Mouse (Mus musculus): ENCODE measurements around the gene Bbs1. TPM values are rescaled to one million over a fixed set of nuclear protein-coding genes. Genes with fewer than 3 reads are reported as not detected.
"Not testable (repeated sequence)": the region's sequence is repeated elsewhere in the genome, so short reads cannot be mapped to it uniquely, and the experiment has no call there.

Gene Bbs1
- total RNA-seq (2021): 10 to 100 TPM; 27.4 to 35.8 TPM

GRCm38 (mm10) chr19:4905979-4906794, at the start of gene Bbs1:
Gene Bbs1 (minus strand): TSS chr19:4906628.
- intact Hi-C loops (cut with DNase I): loop anchor here (5.0 kb wide), 1 partner anchor 149 kb away; the partner anchor contains the start of gene Rbm4b

GRCm38 (mm10) chr19:4948641-4949040, 42.2 kb upstream of the Bbs1 start:
- intact Hi-C loops (cut with DNase I); DNase-seq: not testable (repeated sequence)

More at GRCm38 (mm10) chr19:4905979-4906794, at the start of gene Bbs1:
- DNase-seq: peak; percentile 77

GRCm38 (mm10) chr19:4945540-4945939, 39.1 kb upstream of the Bbs1 start:
- no peak for DNase-seq
- intact Hi-C loops (cut with DNase I): no loop called here

DNA sequence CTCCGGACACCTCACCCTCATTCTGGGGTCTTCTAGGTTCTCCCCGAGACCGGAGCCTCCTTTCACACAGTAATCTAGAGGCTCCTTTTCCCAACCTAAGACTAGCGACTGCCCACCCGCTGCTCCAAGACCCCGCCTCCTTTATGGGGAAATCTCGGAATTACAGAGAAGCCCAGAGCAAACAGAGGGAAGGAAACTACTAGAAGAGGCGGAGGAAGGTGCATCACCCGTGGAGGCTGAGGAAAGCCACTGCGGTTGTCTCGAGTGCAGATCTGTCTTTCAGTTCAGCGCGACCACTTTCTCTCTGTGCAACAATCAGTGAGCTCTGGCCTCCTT, 36.8 kb upstream of the Bbs1 start:
- intact Hi-C loops (cut with DNase I): no loop called here

DNA sequence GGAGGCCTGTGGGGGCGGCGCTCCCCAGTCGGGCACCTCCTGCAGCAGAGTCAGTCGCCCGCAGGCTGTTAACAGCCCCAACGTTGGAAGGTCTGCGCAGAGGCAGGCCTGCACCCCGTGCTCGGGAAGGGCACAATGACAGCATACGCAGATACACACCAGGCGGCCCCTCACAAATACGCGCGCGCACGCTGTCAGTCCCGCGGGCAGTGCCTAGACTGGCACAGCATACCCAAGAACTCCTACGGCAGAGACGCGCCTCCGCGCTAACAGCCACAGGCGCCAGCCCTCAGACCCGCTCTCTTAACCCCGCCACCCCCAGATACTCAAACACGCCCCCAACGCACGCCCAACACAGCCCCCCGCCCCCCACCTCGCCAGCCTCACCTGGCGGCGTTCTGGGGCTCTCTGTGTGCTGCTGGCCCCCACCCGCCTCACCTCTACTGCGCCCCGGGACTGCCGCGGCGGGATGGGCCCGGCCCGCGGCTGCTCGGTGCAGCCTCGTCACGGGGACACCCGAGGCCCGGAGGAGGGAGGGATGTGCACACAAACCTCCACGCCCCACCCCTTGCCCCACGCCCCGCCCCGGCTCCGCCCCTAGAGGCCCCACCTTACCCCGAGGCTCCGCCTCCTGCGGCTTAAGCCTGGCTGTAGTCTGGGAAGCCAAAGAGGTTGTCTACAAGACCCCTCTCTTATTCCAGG, 36.3 kb upstream of the Bbs1 start, which contains the start of gene Peli3:
Peli3 (minus strand) TSS at position 577 of the 702 bp plus-strand sequence.
- DNase-seq: peak; percentile 90
- intact Hi-C loops (cut with DNase I): no loop called here

More for the DNA sequence above, 36.8 kb upstream of the Bbs1 start:
- peak; percentile 13 for DNase-seq

DNA sequence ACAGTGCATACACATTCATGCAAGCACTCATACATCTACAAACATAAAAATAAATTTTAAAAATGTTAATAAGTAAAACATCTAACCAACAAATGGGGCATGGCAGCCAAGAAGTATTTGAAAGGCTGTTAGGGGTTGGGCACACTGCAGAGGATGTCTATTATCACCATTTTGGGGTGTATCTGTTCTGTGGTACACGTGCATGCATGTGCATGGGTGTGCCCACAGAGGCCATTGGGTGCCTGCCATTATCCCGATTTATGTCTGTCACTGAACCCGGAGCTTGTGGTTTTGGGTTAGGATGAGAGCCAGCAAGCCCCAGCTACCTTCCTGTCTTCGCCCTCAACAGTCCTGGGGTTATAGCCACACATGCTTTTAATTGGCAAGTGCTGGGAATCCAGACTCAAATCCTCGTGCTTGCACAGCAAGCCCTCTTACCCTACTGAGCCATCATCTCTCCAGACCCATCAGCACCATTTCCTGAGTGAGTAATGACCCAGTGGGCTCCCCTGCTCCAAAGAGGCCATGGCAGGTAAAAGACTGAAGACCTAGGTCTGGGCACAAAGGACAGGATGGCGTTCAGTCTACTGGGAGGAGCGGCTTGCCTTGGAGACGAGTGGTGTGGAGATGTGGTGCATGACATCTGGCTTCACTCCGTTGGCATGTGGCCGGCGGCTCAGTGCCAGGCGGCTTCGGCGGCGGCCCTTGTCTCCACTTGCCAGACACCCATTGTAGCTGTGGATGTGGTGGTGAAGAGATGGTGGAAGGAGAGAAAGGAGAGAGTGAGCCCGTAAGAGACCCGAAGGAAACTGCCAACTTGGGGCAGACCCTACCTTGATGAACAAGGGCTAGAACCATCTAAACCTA, 31.2 kb upstream of the Bbs1 start:
- peak; percentile 88 for DNase-seq
- intact Hi-C loops (cut with DNase I): no loop called here

DNA sequence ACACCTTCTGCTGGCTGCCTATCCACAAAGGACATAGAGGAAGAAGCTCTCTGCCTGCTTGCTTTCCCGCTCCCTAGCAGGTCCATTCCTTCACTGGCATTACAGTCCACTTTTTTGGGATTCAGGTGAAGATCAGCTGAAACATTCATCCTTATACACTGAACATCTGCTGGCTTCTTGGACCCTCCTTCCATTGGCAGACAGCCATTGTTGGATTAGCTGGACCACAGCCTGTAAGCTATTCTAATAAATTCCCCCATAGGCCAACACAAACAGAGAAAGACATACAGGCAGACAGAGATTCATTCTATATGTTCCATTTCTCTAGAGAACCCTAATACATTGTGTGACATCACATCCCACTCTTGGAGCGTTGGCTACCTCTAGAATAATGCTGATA, 30.5 kb upstream of the Bbs1 start:
- DNase-seq: no peak
- intact Hi-C loops (cut with DNase I): no loop called here

DNA sequence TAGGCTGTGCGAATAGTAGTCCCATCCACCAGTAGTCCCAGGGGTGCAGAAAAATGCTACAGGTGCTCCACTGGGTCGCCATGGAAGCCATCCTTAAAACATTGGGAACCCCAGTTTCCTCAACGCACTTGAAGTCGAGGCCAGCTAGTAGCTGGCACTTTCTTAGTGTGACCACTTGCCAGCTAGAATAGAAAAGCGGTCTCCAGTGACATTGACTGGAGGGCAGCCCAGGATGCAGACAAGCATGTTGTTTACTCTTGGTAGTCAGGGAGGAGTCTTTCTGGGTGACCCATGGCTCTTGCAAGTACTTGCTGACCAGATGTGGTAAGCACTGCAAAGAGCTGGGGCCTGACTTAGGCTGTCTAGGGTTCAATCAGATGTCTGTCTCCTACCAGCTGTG, 22.4 kb upstream of the Bbs1 start:
- peak; percentile 34 for DNase-seq

DNA sequence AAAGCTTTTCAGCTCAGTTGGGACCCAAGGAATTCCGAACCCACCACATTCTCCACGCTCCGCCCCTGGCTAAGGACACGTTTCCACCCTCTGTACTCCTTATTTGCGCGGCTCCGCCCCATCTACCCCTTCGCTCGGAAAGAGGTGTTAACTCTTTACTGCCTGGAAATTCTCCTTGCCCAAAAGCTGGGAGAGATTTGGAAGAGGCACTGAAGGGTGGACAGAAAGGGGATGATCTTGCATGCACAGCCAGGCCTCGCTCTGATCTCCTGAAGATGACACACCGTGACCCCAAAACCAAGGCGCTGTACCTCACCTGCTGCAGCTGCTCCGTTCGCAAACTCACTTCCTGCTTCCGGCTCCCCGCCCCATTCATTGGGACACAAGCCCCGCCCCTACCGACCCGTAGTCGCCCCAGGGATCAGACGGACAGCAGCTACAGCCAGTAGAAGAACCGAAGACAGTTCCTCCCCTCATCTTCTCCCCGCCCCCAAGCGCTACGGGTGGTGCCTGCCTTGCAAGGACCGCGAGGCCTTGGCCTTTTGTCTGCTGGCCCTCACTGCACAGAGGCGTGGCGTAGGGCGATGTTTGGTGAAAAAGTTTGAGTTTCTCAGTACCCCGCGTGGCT, 21.6 kb upstream of the Bbs1 start, which contains the start of gene Dpp3:
Dpp3 (minus strand) TSS at position 384 of the 628 bp plus-strand sequence.
- intact Hi-C loops (cut with DNase I): no loop called here
- DNase-seq: peak; percentile 100

More for the DNA sequence above, 22.4 kb upstream of the Bbs1 start:
- intact Hi-C loops (cut with DNase I): no loop called here

DNA sequence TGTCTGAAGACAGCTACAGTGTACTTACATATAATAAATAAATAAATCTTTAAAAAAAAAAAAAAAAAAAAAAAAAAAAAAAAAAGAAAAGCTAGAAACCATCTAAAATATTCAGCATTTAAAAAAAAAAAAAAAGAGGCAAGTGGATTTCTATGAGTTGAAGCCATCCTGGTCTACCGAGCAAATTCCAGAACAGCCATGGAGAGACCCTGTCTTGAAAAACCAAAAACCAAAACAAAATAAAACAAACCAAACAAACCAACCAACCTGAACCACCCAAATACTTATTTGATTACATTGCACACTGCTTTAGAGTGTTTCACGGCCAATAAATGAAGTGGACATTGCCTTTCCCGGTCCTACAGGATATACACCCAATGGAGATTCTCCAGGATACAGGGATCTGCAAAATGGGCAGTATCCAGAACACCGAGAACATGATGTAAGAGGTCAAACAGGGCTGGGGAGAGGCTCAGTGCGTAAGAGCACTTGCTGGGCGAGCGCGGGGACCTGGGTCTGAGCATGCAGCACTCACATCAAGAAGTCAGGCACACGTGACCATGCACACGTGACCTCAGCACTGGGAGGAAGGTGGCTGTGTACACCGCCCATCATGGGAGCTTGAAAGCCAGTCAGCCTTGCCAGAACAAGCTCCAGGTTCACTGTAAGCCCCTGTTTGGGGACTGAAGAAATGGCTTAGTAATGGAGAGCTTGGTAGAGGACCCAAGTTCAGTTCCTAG, 18.9 kb upstream of the Bbs1 start:
- intact Hi-C loops (cut with DNase I): no loop called here
- DNase-seq: no peak

DNA sequence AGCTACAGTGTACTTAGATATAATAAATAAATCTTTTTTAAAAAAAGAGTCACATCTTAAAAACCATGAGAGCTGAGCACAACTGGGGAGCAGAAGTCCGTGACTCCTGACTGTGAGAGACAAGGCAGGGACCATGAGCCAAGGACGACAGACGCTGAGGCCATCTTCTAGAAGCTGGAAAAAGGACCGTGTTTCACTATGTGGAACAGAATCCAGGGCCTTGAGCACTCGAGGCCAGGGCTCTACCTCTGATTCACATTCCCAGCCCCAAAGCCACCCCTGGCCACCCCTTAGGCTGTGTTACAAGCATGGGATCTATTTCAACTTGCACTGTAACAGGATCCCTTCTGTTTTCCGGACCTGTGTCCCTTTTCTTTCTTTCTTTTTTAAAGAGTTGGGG, 13.2 kb upstream of the Bbs1 start:
- no peak for DNase-seq
- intact Hi-C loops (cut with DNase I): no loop called here

- intact Hi-C loops (cut with DNase I): no loop called here
Measured at GRCm38 (mm10) chr19:4916827-4917226, 10.4 kb upstream of the Bbs1 start.

GRCm38 (mm10) chr19:4915924-4916603, 9.6 kb upstream of the Bbs1 start:
- intact Hi-C loops (cut with DNase I): no loop called here
- no peak for DNase-seq

More at GRCm38 (mm10) chr19:4916827-4917226, 10.4 kb upstream of the Bbs1 start:
- DNase-seq: no peak

DNA sequence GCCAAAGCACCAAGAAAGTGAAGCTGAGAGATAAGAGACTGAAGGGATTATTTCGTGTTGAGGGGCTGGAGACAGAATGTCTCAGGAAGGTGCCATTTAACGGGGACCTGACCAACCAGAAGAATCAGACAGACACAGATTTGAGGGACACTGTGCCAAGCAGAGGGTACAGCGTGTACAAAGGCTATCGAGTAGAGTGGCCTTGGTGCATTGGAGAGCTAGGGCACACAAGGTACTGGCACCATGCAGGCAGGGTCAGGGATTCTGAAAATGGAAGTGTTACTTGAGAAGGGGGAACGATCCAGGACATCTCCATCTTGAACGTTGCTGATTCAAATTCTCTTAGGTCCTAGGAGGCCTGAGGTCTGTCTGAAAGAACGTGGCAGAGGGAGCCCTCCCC, 2.9 kb upstream of the Bbs1 start:
- DNase-seq: no peak
- intact Hi-C loops (cut with DNase I): loop anchor here (5.0 kb wide), 1 partner anchor 152 kb away; the partner anchor contains the start of gene Rbm4b

- DNase-seq: peak; percentile 53
- intact Hi-C loops (cut with DNase I): loop anchor here (5.0 kb wide), 1 partner anchor 151 kb away; the partner anchor contains the start of gene Rbm4b
Measured at GRCm38 (mm10) chr19:4908107-4908506, 1.7 kb upstream of the Bbs1 start.

DNA sequence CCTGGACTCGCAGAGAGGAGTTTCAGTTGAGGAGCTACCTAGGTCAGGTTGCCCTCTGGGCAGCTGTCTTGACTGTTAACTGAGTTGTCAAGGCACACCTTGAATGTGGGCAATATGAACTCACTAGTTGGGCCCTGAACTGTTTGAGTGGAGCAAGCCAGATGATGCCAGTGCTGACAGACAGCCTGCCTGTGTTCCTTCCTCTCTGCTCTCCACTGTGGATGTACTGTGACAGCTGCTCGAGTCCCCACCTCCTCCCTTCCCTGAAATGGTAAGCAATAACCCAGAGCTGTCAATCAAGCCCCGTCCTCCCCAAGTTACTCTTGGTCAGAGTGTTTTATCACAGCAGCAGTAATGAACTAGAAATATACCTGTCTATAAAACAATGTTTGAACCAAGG, 6.5 kb downstream of the Bbs1 start:
- DNase-seq: no peak
- intact Hi-C loops (cut with DNase I): no loop called here

DNA sequence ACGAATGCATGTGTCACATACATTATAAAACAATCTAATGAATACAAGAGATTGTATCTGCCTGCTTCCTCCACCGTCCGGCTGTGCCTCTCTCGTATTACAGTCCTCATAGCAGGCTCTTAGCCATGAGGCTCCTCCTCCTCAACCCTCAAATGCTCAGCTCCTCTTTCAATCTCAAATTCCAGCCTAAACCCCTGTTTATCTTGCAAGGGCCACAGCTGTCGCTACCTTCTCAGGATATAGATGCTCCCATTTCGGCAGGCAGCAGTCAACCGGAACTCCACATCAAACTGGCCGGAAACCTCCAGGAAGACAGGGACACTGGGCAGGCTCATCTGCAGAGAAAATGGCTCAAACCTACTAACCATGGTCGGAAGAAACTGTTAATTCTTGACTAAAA, 7.5 kb downstream of the Bbs1 start:
- intact Hi-C loops (cut with DNase I): no loop called here
- DNase-seq: no peak

DNA sequence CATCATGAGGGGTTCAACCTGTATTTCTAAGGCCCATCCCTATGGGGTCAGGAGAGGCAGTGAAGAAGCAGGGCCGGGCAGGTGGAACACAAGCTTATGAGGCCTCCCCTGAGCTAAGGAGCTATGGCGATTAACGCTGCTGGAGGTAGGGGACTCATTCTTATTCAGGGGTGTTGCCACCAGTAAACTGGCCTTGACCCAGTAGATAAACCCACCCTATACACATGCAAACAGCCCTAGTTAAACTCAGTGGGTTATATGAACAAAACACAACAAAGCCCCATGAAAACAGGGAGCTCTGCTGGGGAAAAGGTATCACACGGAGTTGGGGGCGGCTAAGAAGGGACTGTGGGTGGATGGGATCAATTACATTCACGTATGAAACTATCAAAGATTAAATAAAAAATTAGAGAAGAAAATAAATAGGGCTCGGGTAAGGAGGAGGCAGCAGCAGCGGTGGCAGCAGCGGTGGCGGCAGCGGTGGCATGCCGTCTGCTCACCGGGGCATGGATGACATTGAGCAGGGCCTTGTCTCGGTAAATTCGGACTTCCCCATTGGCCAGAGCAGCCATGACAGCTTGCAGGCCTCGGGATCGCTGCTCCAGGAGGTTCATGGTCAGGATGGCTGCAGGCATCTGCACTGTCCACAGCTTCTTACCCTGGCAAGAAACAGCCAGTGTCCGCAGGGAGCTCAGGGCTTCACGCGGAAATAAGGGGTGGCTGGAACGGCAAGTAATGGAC, 9.5 kb downstream of the Bbs1 start:
- DNase-seq: no peak
- intact Hi-C loops (cut with DNase I): no loop called here

Data from left cerebral cortex, postnatal 4 days (tissue).